Mouse (Mus musculus): ENCODE data around the gene Exoc6b. TPM values are rescaled to one million over a fixed set of nuclear protein-coding genes. Genes with fewer than 3 reads are reported as not detected.
"Not testable (repeated sequence)": the region's sequence is repeated elsewhere in the genome, so short reads cannot be mapped to it uniquely, and the experiment has no call there.

Exoc6b gene
- 45.6 and 49.7 TPM in 2 replicates for polyA plus RNA-seq (2014; fragmentation: Nextera tagmentation; extraction: Ambion mirVana)

DNA sequence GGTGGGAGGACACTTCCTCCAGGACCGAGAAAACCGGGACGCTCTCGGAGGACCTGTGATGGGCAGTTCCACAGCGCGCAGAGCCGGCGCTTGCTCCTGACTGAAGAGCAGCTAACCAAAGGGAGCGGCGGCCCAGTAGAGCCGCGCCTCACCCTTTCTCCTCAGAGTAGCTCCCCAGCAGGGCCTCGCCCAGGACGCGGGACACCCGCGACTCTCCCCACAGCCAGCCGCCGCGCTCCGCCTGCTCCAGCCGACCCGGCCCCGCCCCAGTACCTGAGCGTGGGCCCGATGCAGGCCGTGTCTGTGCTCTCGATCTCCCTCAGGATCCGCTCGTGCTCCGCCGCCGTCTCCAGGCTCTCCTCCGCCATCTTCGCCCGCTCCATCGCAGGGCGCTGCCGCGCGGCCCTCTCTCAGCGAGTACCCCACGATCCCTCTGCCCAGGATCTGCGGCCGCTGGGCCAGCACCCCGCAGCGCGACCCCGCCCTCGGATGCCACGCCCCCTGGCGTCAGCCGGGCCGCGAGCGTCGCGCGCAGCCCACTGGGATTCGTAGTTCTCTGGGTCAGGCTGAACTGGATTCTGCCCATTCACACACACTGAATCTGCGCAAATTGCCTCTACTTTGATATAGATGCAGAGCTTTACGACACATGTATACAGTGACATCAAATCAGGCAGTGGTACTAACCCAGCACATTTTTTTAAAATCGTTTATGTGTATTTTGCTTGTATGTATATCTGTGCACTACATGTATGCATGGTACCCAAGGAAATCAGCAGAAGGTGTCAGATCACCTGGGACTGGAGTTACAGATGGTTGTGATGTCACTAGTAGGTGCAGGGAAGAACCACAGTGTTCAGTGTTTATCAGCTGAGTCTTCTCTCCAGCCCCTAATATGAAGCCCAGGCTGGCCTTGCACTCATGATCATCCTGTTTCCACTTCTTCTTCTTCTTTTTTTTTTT is at the start of gene Exoc6b:
TSS of gene Exoc6b (minus strand) at position 491 of the 963 bp plus-strand sequence.
- no peaks in the 10 kb centered on the region for H3K27me3 ChIP-seq (ENCODE audit: control insufficient read depth, insufficient read depth, low read length)
- ATAC-seq (ENCODE audit: insufficient number of reproducible peaks, insufficient read depth, low FRiP score, low read depth) = peak; percentile 95
- H3K4me3 ChIP-seq (ENCODE audit: low read depth, low read length) = peak within 1 kb of the TSS; percentile 79
- peaks cover 6% of the 10 kb centered on the region; the same call in 1 of the 2 replicates for H3K4me1 ChIP-seq (ENCODE audit: control insufficient read depth, insufficient read depth, low read length)
- WGBS = 2% methylated on average over 63 of the region's 63 CpGs
- peak within 1 kb of the TSS; percentile 76 for H3K4me2 ChIP-seq (replicated peaks; ENCODE audit: low read depth, low read length)
- peak within 1 kb of the TSS; percentile 68 for H3K9ac ChIP-seq (replicated peaks; ENCODE audit: low read depth, low read length)
- H3K27ac ChIP-seq (ENCODE audit: low read length) = peak within 1 kb of the TSS; percentile 78
- H3K9me3 ChIP-seq (ENCODE audit: control insufficient read depth, low read depth, low read length) = no peaks in the 10 kb centered on the region
- H3K36me3 ChIP-seq (ENCODE audit: control insufficient read depth, insufficient read depth, low read length) = no peaks in the 10 kb centered on the region

DNA sequence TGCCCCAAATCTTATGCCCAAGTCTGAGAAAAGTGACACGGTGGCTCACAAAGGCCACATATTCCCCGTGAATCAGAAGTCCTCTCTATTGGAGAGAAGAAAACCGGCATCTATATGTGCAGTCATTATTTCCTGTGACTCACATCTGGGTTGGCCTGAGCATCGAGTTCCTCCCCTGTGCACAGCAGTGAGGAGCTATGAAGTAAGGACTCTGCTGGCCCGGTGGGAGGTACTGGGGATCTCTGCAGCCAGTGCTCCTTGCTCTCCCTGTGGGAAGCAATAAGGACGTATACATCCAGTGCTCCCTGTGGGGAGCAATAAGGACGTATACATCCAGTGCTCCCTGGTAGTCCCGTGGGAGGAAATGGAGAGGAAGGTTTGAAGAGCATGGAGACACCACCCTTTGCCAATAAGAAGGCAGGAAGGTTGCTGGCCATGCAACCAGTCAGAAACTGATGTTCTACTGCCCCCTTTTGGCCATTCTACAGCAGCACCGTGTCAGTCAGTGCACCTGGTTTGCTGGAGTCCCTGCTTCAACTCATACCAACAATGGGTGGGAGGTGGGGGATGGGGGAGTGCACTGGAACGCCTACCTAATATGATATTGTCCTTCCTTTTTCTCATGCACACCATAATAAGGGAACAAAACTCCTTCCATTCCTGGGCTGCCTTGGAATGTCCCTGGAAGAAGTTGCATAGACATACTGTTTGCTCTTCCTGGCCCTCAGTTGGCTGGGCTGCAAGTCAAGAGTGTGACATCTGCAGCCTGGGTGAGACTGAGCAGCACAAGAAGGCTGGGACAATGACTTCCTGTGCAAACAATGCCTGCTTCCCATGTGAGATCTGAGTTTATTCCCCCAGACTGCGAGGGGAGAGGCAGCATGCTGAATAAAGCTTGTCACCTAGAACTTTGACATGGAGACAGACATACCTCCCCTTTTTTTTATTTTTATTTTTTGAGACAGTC is 48.5 kb upstream of the Exoc6b start:
- ATAC-seq (ENCODE audit: insufficient number of reproducible peaks, insufficient read depth, low FRiP score, low read depth) = peak; percentile 67
- not testable (repeated sequence) for H3K36me3 ChIP-seq (ENCODE audit: control insufficient read depth, insufficient read depth, low read length); H3K9ac ChIP-seq (replicated peaks; ENCODE audit: low read depth, low read length)

DNA sequence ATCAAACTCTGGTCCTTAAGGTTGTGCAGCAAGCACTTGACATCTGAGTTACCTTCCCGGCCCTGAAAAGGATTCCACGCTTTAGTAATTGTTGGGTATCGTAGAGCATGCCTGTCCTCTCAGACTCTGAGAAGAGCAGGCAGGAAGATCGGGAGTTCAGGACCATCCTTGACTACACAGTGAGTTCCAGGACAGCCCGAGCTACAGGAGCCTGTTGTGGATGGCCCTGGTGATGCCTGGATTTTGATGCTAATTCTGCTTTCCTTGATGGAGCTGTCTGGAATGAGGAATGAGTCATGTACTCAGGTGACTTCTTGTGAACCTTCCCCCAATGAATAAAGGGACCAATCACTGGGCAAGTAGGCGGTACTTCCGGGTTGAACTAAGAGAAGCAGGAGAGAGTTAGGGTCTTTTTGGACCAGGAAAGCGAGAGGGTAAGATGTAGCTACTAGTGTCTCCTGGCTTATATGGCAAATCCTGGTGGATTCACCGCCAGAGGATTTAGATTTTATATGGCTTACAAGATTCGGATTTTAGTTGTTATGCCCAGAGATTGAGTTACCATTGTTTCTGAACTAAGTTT is 35.8 kb upstream of the Exoc6b start:
- 85% methylated on average over 10 of the region's 10 CpGs for WGBS
- no peak overlapping the region for H3K9ac ChIP-seq (replicated peaks; ENCODE audit: low read depth, low read length)
- no peak overlapping the region for H3K4me2 ChIP-seq (replicated peaks; ENCODE audit: low read depth, low read length)
- no peak overlapping the region for H3K4me3 ChIP-seq (ENCODE audit: low read depth, low read length)
- no peaks in the 10 kb centered on the region for H3K4me1 ChIP-seq (ENCODE audit: control insufficient read depth, insufficient read depth, low read length)
- no peaks in the 10 kb centered on the region for H3K9me3 ChIP-seq (ENCODE audit: control insufficient read depth, low read depth, low read length)
- H3K27me3 ChIP-seq (ENCODE audit: control insufficient read depth, insufficient read depth, low read length) = no peaks in the 10 kb centered on the region
- H3K36me3 ChIP-seq (ENCODE audit: control insufficient read depth, insufficient read depth, low read length) = no peaks in the 10 kb centered on the region
- no peak overlapping the region for H3K27ac ChIP-seq (ENCODE audit: low read length)
- ATAC-seq (ENCODE audit: insufficient number of reproducible peaks, insufficient read depth, low FRiP score, low read depth) = no peak

More for the DNA sequence above, 48.5 kb upstream of the Exoc6b start:
- H3K27me3 ChIP-seq (ENCODE audit: control insufficient read depth, insufficient read depth, low read length); H3K4me2 ChIP-seq (replicated peaks; ENCODE audit: low read depth, low read length); H3K4me1 ChIP-seq (ENCODE audit: control insufficient read depth, insufficient read depth, low read length); H3K4me3 ChIP-seq (ENCODE audit: low read depth, low read length); H3K9me3 ChIP-seq (ENCODE audit: control insufficient read depth, low read depth, low read length); H3K27ac ChIP-seq (ENCODE audit: low read length): not testable (repeated sequence)
- WGBS = 36% methylated on average over 8 of the region's 11 CpGs

DNA sequence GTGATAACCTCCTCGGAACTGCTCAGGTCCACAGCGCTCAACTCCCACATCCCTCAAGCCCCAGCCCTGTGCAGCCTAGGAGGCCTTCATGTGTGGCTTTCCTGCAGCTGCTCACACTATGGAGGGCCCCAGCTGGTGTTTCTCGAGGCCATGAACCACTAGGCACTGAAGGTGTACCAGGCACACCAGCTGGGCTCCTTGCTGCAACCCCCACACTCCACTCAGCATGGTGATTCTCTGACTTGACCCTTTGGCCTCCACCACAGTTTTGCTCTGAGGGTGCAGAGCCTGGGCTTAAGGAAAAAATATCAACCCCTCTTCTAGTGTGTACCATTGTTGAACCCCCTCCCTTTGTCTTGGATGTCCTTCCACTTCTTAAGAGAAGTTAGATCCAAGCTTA is 34.0 kb upstream of the Exoc6b start:
- no peaks in the 10 kb centered on the region for H3K36me3 ChIP-seq (ENCODE audit: control insufficient read depth, insufficient read depth, low read length)
- no peak overlapping the region for H3K9ac ChIP-seq (replicated peaks; ENCODE audit: low read depth, low read length)
- H3K9me3 ChIP-seq (ENCODE audit: control insufficient read depth, low read depth, low read length) = no peaks in the 10 kb centered on the region
- no peak overlapping the region for H3K27ac ChIP-seq (ENCODE audit: low read length)
- ATAC-seq (ENCODE audit: insufficient number of reproducible peaks, insufficient read depth, low FRiP score, low read depth) = no peak
- no peak overlapping the region for H3K4me3 ChIP-seq (ENCODE audit: low read depth, low read length)
- H3K4me1 ChIP-seq (ENCODE audit: control insufficient read depth, insufficient read depth, low read length) = no peaks in the 10 kb centered on the region
- WGBS = 83% methylated on average over 3 of the region's 3 CpGs
- H3K27me3 ChIP-seq (ENCODE audit: control insufficient read depth, insufficient read depth, low read length) = no peaks in the 10 kb centered on the region
- H3K4me2 ChIP-seq (replicated peaks; ENCODE audit: low read depth, low read length) = no peak overlapping the region

DNA sequence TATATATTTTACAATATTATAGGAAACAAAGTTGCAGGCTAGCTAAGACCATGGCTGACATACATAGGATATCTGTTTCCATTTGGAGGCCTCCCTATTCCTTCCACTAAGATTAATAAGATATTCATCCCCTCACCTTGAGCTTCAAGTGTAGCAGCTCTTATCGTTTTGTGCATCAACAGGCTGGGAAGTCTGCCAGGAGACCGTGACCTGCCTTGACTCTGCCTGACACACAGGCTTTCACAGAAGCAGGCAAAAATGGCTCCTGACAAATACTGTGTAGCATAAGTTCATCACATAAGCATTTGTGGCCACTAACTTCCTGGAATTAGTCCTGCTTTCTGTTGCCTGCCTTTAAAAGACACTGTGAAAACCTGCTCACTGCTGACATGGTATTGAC is 27.1 kb upstream of the Exoc6b start:
- no peak for ATAC-seq (ENCODE audit: insufficient number of reproducible peaks, insufficient read depth, low FRiP score, low read depth)
- H3K36me3 ChIP-seq (ENCODE audit: control insufficient read depth, insufficient read depth, low read length) = no peaks in the 10 kb centered on the region
- WGBS = 45% methylated on average over 2 of the region's 2 CpGs
- H3K9ac ChIP-seq (replicated peaks; ENCODE audit: low read depth, low read length) = no peak overlapping the region
- H3K27me3 ChIP-seq (ENCODE audit: control insufficient read depth, insufficient read depth, low read length) = no peaks in the 10 kb centered on the region
- H3K9me3 ChIP-seq (ENCODE audit: control insufficient read depth, low read depth, low read length) = no peaks in the 10 kb centered on the region
- no peak overlapping the region for H3K4me3 ChIP-seq (ENCODE audit: low read depth, low read length)
- no peak overlapping the region for H3K4me2 ChIP-seq (replicated peaks; ENCODE audit: low read depth, low read length)
- no peak overlapping the region for H3K27ac ChIP-seq (ENCODE audit: low read length)
- no peaks in the 10 kb centered on the region for H3K4me1 ChIP-seq (ENCODE audit: control insufficient read depth, insufficient read depth, low read length)

DNA sequence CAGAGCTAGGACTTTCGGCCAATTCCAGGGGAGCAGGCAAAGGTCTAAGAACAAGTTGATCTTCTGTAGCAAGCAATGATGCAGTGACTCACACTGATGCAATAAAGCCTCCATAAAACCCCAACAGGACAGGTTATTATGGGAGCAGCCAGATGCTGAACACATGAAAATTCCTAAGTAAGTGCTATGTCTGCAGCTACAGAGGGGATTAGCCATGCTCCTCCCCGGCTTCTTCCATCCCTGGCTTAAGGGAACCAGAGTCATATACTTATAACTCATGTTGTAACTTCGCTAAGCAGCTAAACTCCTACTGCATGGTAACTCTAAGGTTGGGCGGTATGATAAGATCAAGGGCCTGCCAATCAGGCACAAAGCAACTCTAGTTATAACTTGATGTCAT is 18.1 kb upstream of the Exoc6b start:
- Histone ChIP-seq H3K27ac (ENCODE audit: low read length) (no peak overlapping the region), H3K9ac (replicated peaks; ENCODE audit: low read depth, low read length) (no peak overlapping the region), H3K9me3 (ENCODE audit: control insufficient read depth, low read depth, low read length) (no peaks in the 10 kb centered on the region), H3K4me2 (replicated peaks; ENCODE audit: low read depth, low read length) (no peak overlapping the region), H3K27me3 (ENCODE audit: control insufficient read depth, insufficient read depth, low read length) (no peaks in the 10 kb centered on the region), H3K4me3 (ENCODE audit: low read depth, low read length) (no peak overlapping the region), H3K36me3 (ENCODE audit: control insufficient read depth, insufficient read depth, low read length) (no peaks in the 10 kb centered on the region), H3K4me1 (ENCODE audit: control insufficient read depth, insufficient read depth, low read length) (no peaks in the 10 kb centered on the region)
- 76% methylated on average over 4 of the region's 4 CpGs for WGBS
- no peak for ATAC-seq (ENCODE audit: insufficient number of reproducible peaks, insufficient read depth, low FRiP score, low read depth)

DNA sequence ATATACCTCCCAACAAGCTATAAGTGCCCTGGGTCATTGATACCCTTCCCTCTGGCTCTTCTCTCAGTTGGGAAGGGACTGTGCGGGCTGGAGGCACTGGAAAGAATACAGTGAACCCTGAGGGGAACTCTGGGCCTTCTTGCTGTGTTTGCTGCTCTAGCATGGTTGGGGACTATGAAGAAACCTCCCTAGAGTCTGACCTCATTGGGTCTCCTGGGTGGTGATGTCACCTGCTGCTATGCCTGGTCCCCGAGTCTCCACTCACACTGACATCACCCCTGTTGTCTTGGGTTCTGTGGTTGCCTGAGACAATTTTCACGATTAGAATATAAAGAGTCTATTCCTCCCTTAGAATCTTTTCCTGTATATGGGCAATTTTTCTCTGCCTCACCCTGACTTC is 17.3 kb upstream of the Exoc6b start:
- no peak overlapping the region for H3K27ac ChIP-seq (ENCODE audit: low read length)
- WGBS = 83% methylated on average over 3 of the region's 3 CpGs

DNA sequence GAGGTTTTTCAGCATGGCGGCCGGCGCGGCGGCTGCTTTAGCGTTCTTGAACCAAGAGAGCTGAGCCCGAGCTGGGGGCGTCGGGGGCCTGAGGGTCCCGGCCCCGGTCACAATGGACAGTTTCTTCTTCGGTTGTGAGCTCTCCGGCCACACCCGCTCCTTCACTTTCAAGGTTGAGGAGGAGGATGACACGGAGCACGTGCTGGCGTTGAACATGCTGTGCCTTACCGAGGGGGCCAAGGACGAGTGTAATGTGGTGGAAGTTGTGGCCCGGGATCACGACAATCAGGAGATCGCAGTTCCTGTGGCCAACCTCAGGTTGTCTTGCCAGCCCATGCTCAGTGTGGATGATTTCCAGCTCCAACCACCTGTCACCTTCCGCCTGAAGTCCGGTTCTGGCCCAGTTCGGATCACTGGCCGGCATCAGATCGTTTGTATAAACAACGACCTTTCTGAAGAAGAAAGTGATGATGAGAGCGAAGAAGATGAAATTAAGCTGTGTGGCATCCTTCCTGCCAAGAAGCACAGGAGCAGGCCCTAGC is 6.9 kb upstream of the Exoc6b start:
- ATAC-seq (ENCODE audit: insufficient number of reproducible peaks, insufficient read depth, low FRiP score, low read depth); H3K4me2 ChIP-seq (replicated peaks; ENCODE audit: low read depth, low read length); H3K9ac ChIP-seq (replicated peaks; ENCODE audit: low read depth, low read length); H3K4me1 ChIP-seq (ENCODE audit: control insufficient read depth, insufficient read depth, low read length); H3K27ac ChIP-seq (ENCODE audit: low read length); H3K36me3 ChIP-seq (ENCODE audit: control insufficient read depth, insufficient read depth, low read length); H3K4me3 ChIP-seq (ENCODE audit: low read depth, low read length); H3K27me3 ChIP-seq (ENCODE audit: control insufficient read depth, insufficient read depth, low read length); H3K9me3 ChIP-seq (ENCODE audit: control insufficient read depth, low read depth, low read length): not testable (repeated sequence)
- WGBS = 75% methylated on average over 29 of the region's 29 CpGs

More for the DNA sequence above, 17.3 kb upstream of the Exoc6b start:
- Histone ChIP-seq H3K4me1 (ENCODE audit: control insufficient read depth, insufficient read depth, low read length) (no peaks in the 10 kb centered on the region), H3K27me3 (ENCODE audit: control insufficient read depth, insufficient read depth, low read length) (no peaks in the 10 kb centered on the region), H3K4me2 (replicated peaks; ENCODE audit: low read depth, low read length) (no peak overlapping the region), H3K9me3 (ENCODE audit: control insufficient read depth, low read depth, low read length) (no peaks in the 10 kb centered on the region), H3K4me3 (ENCODE audit: low read depth, low read length) (no peak overlapping the region), H3K9ac (replicated peaks; ENCODE audit: low read depth, low read length) (no peak overlapping the region), H3K36me3 (ENCODE audit: control insufficient read depth, insufficient read depth, low read length) (no peaks in the 10 kb centered on the region)
- no peak for ATAC-seq (ENCODE audit: insufficient number of reproducible peaks, insufficient read depth, low FRiP score, low read depth)
